Mouse (Mus musculus): ENCODE measurements at regions not wholly inside any gene's neighbourhood (a gene's known extent, or its start where the extent isn't known, plus 50 kb on each side); places are given as distances from the start of the nearest gene placed in this dataset.

DNA sequence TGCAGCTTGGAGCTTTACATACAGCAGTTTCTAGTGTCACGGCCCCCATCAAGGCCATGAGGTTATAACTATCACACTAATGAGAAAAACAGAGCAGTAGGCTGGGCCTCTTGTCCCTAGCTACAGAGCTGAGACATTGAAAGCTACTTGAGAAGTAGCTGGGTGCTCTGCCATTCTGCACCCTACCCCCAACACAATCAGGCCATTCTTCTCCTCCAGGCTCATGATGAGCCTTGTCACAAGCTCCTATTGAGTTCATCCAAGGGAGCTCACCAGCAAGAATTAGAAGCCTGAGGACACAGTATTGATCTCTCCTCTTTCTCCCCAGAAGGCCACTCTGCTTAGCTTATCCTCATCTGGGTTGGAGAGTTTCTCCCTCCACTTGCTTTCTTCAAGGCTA is 466.9 kb downstream of the Bnc2 start:
- H3K4me1 ChIP-seq (ENCODE audit: control insufficient read depth, insufficient read depth, low read length) = no peaks in the 10 kb centered on the region
- no peaks in the 10 kb centered on the region for H3K27me3 ChIP-seq (ENCODE audit: control insufficient read depth, insufficient read depth, low read length)
- no peak overlapping the region for H3K27ac ChIP-seq (ENCODE audit: control insufficient read depth, insufficient read depth, low read depth, low read length)
- H3K36me3 ChIP-seq (ENCODE audit: control insufficient read depth, insufficient read depth, low read length) = no peaks in the 10 kb centered on the region
- H3K4me3 ChIP-seq (ENCODE audit: control insufficient read depth, low read depth, low read length) = no peak overlapping the region
- no peak for TF ChIP-seq POLR2A (IDR thresholded peaks at IDR 0.05; ENCODE audit: control insufficient read depth, low read depth, low read length)

DNA sequence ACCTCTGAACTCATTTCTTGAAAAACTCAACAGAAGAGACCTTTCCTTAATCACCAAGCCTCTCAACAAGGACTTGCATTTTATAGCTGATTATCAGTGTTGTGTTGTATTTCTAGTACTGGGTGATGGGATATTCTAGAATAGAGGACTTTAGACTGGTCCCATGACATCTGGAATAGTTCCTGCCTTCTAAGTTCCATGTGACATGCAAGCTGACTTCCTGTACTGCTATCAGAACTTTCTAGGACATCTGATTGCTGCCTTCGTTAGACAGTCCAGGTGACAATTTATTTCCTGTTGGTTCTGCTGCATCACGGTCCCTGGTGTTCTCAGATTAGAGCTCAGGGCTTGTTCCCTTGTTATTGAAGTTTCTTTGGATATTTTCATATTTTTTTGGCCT is 465.5 kb downstream of the Bnc2 start:
- Histone ChIP-seq H3K36me3 (ENCODE audit: control insufficient read depth, insufficient read depth, low read length) (no peaks in the 10 kb centered on the region), H3K4me1 (ENCODE audit: control insufficient read depth, insufficient read depth, low read length) (no peaks in the 10 kb centered on the region), H3K4me3 (ENCODE audit: control insufficient read depth, low read depth, low read length) (no peak overlapping the region), H3K27me3 (ENCODE audit: control insufficient read depth, insufficient read depth, low read length) (no peaks in the 10 kb centered on the region), H3K27ac (ENCODE audit: control insufficient read depth, insufficient read depth, low read depth, low read length) (no peak overlapping the region)
- TF ChIP-seq CTCF (IDR thresholded peaks at IDR 0.05; ENCODE audit: control insufficient read depth, insufficient read depth, insufficient replicate concordance, low read depth, low read length) (no peak), POLR2A (IDR thresholded peaks at IDR 0.05; ENCODE audit: control insufficient read depth, low read depth, low read length) (no peak)

DNA sequence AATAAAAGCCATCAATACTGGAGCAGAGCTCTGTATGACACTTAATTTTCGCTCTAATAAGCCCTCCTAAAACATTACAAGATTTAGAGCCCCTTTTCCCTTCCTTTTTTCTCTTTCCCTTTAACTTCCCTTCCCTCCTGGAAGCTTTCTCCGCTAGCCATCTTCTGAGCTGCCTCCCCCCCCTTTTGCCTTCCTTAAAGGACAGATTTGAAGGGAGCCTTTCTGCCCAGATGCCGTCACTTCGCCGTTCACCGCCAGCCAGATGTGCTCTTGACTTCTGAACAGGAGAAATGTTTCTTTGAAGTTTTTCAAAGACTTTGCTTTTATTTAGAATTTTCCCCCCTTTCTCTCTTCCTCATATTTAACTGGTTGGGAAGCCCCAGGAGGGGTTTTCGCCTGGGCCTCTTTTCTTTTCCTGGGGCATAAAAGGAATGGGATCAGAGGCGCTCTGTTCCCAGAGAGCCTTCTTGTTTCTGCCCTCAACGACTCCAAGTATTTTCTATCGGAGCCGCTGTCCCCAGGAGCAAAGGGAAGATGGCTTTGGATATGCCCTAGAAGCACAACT is 463.7 kb downstream of the Bnc2 start:
- TF ChIP-seq POLR2A (IDR thresholded peaks at IDR 0.05; ENCODE audit: control insufficient read depth, low read depth, low read length) (no peak), CTCF (IDR thresholded peaks at IDR 0.05; ENCODE audit: control insufficient read depth, insufficient read depth, insufficient replicate concordance, low read depth, low read length) (no peak)
- no peaks in the 10 kb centered on the region for H3K36me3 ChIP-seq (ENCODE audit: control insufficient read depth, insufficient read depth, low read length)
- H3K4me3 ChIP-seq (ENCODE audit: control insufficient read depth, low read depth, low read length) = no peak overlapping the region
- H3K4me1 ChIP-seq (ENCODE audit: control insufficient read depth, insufficient read depth, low read length) = no peaks in the 10 kb centered on the region
- no peaks in the 10 kb centered on the region for H3K27me3 ChIP-seq (ENCODE audit: control insufficient read depth, insufficient read depth, low read length)
- H3K27ac ChIP-seq (ENCODE audit: control insufficient read depth, insufficient read depth, low read depth, low read length) = no peak overlapping the region

DNA sequence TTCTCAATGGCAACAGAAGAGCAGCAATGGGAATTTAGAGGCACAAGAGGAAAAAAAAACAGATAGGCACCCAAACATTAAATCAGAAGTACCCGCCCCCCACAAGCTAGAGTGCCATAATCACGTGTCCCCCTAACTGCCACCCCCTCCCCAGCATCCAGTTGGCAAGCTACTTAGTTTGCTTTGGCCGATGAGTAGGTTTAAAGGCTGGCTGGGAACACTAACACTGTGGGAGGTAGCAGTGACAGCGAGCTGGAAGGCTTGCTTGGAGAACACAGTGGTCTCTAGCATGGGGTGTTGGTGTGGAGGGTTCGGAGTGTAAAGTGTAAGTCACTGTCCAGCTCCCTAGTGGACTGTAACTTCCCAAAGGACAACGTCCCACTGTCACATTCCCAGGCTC is 463.1 kb downstream of the Bnc2 start:
- Histone ChIP-seq H3K27me3 (ENCODE audit: control insufficient read depth, insufficient read depth, low read length) (no peaks in the 10 kb centered on the region), H3K4me1 (ENCODE audit: control insufficient read depth, insufficient read depth, low read length) (no peaks in the 10 kb centered on the region), H3K36me3 (ENCODE audit: control insufficient read depth, insufficient read depth, low read length) (no peaks in the 10 kb centered on the region), H3K4me3 (ENCODE audit: control insufficient read depth, low read depth, low read length) (no peak overlapping the region), H3K27ac (ENCODE audit: control insufficient read depth, insufficient read depth, low read depth, low read length) (no peak overlapping the region)
- TF ChIP-seq POLR2A (IDR thresholded peaks at IDR 0.05; ENCODE audit: control insufficient read depth, low read depth, low read length) = no peak
- no peak for TF ChIP-seq CTCF (IDR thresholded peaks at IDR 0.05; ENCODE audit: control insufficient read depth, insufficient read depth, insufficient replicate concordance, low read depth, low read length)

DNA sequence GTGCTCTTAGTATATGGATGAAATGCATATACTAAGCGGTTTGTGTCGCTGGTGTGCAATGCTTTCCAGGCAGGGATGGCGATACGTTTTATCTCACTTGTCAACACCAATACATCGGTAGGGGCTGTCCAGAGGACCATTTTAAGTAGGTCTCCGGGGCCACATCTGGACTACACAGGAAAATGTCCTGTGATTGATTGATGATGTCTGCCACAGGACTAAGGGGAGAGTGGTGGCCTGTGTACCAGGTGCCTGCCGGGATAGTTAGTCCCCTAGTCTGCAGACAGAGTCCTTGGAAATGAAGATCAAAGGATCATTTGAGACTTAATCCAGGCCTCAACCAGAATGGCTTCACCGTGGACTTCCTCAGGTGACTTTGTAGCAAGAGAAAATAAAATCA is 460.6 kb downstream of the Bnc2 start:
- no peak overlapping the region for H3K27ac ChIP-seq (ENCODE audit: control insufficient read depth, insufficient read depth, low read depth, low read length)
- no peaks in the 10 kb centered on the region for H3K36me3 ChIP-seq (ENCODE audit: control insufficient read depth, insufficient read depth, low read length)
- TF ChIP-seq CTCF (IDR thresholded peaks at IDR 0.05; ENCODE audit: control insufficient read depth, insufficient read depth, insufficient replicate concordance, low read depth, low read length) = no peak
- no peak for TF ChIP-seq POLR2A (IDR thresholded peaks at IDR 0.05; ENCODE audit: control insufficient read depth, low read depth, low read length)
- H3K27me3 ChIP-seq (ENCODE audit: control insufficient read depth, insufficient read depth, low read length) = no peaks in the 10 kb centered on the region
- H3K4me1 ChIP-seq (ENCODE audit: control insufficient read depth, insufficient read depth, low read length) = no peaks in the 10 kb centered on the region
- no peak overlapping the region for H3K4me3 ChIP-seq (ENCODE audit: control insufficient read depth, low read depth, low read length)

DNA sequence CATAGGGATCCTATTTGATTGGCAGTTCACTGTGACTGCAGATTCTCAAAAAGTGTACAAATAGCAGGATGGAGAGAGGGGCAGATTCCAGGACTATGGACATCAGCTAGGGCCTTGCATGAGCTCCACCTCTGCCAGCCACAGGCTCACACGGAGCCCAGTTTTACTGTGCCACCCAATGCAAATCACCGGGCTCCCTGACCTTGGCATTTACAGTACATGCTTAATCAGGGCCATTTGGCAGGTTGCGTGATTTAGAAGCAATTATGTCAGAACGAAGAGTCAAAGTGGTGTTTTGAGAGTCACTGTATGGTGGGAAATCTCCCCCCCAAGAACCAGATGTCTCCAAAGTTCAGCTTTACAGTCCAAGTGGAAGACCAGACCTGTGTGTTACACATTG is 456.1 kb downstream of the Bnc2 start:
- TF ChIP-seq CTCF (IDR thresholded peaks at IDR 0.05; ENCODE audit: control insufficient read depth, insufficient read depth, insufficient replicate concordance, low read depth, low read length) (no peak), POLR2A (IDR thresholded peaks at IDR 0.05; ENCODE audit: control insufficient read depth, low read depth, low read length) (no peak)
- H3K27ac ChIP-seq (ENCODE audit: control insufficient read depth, insufficient read depth, low read depth, low read length) = no peak overlapping the region
- H3K4me1 ChIP-seq (ENCODE audit: control insufficient read depth, insufficient read depth, low read length) = no peaks in the 10 kb centered on the region
- H3K27me3 ChIP-seq (ENCODE audit: control insufficient read depth, insufficient read depth, low read length) = no peaks in the 10 kb centered on the region
- no peaks in the 10 kb centered on the region for H3K36me3 ChIP-seq (ENCODE audit: control insufficient read depth, insufficient read depth, low read length)
- no peak overlapping the region for H3K4me3 ChIP-seq (ENCODE audit: control insufficient read depth, low read depth, low read length)

DNA sequence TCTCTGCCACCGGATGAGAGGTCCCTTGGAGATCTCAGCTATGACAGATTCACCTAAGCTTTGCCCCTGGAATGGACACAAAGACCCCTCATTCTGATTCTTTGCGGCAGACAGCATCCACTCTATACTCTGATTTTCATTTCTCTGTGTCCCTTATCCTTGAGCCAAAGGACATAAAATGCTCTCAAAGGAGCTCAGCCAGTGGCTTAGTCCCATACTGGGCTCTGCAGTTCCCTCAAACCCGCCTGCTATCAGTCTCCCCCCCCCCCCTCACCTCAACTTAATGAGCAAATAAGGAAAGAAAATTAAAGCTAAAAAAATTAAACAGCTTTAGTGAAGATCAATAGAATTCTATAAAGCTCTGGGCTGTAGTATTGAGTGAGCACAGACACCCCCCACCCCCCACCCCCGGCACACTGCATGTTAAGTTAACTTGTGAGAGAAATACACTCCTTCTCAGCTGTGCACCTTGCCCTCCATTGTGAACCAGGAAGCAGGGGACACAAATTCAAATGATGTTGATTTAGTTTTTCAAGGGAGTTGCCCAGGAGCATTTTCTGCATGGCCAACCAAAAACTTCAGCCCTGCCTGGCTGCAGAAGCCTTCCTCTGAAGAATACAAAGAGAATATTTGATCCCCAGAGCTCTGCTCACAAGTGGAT is 452.9 kb downstream of the Bnc2 start:
- Histone ChIP-seq H3K4me3 (ENCODE audit: control insufficient read depth, low read depth, low read length) (no peak overlapping the region), H3K27me3 (ENCODE audit: control insufficient read depth, insufficient read depth, low read length) (no peaks in the 10 kb centered on the region), H3K27ac (ENCODE audit: control insufficient read depth, insufficient read depth, low read depth, low read length) (no peak overlapping the region), H3K36me3 (ENCODE audit: control insufficient read depth, insufficient read depth, low read length) (no peaks in the 10 kb centered on the region), H3K4me1 (ENCODE audit: control insufficient read depth, insufficient read depth, low read length) (no peaks in the 10 kb centered on the region)
- TF ChIP-seq CTCF (IDR thresholded peaks at IDR 0.05; ENCODE audit: control insufficient read depth, insufficient read depth, insufficient replicate concordance, low read depth, low read length) (no peak), POLR2A (IDR thresholded peaks at IDR 0.05; ENCODE audit: control insufficient read depth, low read depth, low read length) (no peak)
